Mouse (Mus musculus) limb, embryonic 10.5 days (tissue): ENCODE measurements around the gene Pex12. TPM values are rescaled to one million over a fixed set of nuclear protein-coding genes. Genes with fewer than 3 reads are reported as not detected.
"Not testable (repeated sequence)": the region's sequence is repeated elsewhere in the genome, so short reads cannot be mapped to it uniquely, and the experiment has no call there.

Experiments used
- DNase-seq: peaks from one replicate; pipeline ENCODE4 v3.0.0-alpha.2; 2017; ENCODE audit warnings: low spot score
- H3K27ac ChIP-seq: fragments of 300-500 bp; sonication (generic); 2 replicates; pipeline ENCODE4 v1.5.1; 2016; ENCODE audit warnings: mild to moderate bottlenecking
- H3K27me3 ChIP-seq: fragments of 300-500 bp; sonication (generic); 2 replicates; pipeline ENCODE4 v1.6.1; 2016; ENCODE audit warnings: low read depth, mild to moderate bottlenecking; ENCODE audit not compliant: poor library complexity, severe bottlenecking
- H3K36me3 ChIP-seq: fragments of 300-500 bp; sonication (generic); 2 replicates; pipeline ENCODE4 v1.6.1; 2016; ENCODE audit warnings: mild to moderate bottlenecking, moderate library complexity
- H3K4me1 ChIP-seq: fragments of 300-500 bp; sonication (generic); 2 replicates; pipeline ENCODE4 v1.6.1; 2016
- H3K4me3 ChIP-seq: fragments of 300-500 bp; sonication (generic); 2 replicates; pipeline ENCODE4 v1.5.1; 2016; ENCODE audit warnings: mild to moderate bottlenecking, moderate library complexity
- H3K9me3 ChIP-seq: fragments of 300-500 bp; sonication (generic); replicated peaks from 2 replicates; pipeline ENCODE4 v1.6.1; 2016; ENCODE audit warnings: mild to moderate bottlenecking
- WGBS: fragments of 180-500 bp; shearing (Covaris S2); methylation state at CpG from one replicate; pipeline ENCODE4 v1.1.7; 2016; 5-methylcytosine and 5-hydroxymethylcytosine counted together
- polyA plus RNA-seq: library from polyadenylated mRNA; unstranded; fragments of >200 nt; fragmentation: Nextera tagmentation; extraction: Ambion mirVana; gene quantifications from 2 replicates; pipeline ENCODE4 v1.2.1, GENCODE M21; 2016

Pex12 gene
- 13.0 and 13.9 TPM in 2 replicates for polyA plus RNA-seq

DNA sequence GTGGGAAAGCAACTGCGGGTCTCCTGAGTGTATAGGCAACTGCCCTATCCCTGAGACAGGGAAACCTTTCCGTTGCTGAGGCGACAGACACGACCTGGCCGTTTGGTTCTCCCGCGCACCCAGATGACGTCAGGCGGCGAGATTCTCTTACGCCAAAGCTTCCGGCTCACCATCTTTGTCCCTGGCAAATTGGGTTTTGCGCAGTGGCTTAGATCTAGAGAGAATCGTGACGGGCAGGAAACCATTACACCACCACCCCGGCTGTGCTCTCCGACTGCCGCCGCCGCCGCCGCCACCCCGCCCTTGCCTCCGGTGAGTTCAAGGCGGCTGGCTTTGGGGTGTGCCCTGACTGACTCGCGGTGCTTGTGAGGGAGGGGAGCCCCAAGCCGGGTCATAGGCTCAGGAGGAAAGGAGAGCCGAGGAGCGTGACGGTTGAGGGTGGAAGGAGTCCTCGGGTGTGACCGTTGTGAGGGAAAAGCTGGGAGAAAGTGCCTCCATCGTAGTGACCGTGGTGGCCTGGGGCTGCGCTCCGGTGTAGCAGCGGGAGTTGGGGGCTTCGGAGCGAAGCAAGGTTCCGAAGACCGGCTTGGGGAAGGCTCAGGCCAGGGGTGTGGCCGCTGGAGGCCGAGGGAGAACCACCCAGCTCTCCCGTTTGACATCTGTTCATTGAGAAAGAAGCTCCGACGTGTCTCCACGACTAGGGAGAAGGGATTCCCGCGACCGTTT is at the start of gene Pex12:
Gene Pex12, minus strand, starts transcription at position 61 of the 726 bp plus-strand sequence.
- peaks cover 31% of the 10 kb centered on the region for H3K4me1 ChIP-seq
- H3K9me3 ChIP-seq: no peaks in the 10 kb centered on the region
- peak; percentile 98 for DNase-seq
- peak within 1 kb of the TSS; percentile 93 for H3K27ac ChIP-seq
- under 1% methylated on average over 51 of the region's 51 CpGs for WGBS
- H3K4me3 ChIP-seq: peak within 1 kb of the TSS; percentile 94
- 0 out of 2 replicates have a peak, but pooled peaks cover 4% of the 10 kb centered on the region for H3K36me3 ChIP-seq
- no peaks in the 10 kb centered on the region for H3K27me3 ChIP-seq

DNA sequence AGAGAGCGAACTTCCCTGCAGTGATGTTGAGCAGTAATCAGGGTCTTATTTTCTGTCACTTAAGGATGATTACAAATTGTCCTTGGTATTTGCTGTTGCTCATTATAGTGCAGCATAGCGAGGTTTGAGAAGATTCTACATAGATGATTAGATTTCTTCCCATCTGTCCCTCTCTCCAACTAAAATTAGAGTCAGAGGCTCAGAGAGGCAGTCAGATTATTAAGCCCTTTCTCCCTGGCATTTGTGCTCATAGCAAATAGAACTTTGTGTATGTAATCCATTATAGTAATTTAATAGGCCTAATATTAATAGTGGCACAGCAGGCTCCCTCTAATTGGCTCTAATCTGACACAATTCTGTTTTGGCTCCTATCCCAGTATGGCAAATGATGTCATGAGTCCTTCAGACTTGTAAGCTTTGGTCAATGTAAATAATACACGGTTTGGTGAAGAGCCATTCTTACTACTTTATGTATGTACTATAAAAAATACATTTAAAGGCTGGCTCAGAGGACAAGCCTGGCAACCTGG is 39.4 kb upstream of the Pex12 start:
- 88% methylated on average over 3 of the region's 3 CpGs for WGBS
- no peaks in the 10 kb centered on the region for H3K27me3 ChIP-seq
- no peaks in the 10 kb centered on the region for H3K4me1 ChIP-seq
- DNase-seq: no peak
- no peak overlapping the region for H3K27ac ChIP-seq
- H3K36me3 ChIP-seq: peaks cover 93% of the 10 kb centered on the region
- no peaks in the 10 kb centered on the region for H3K9me3 ChIP-seq
- H3K4me3 ChIP-seq: no peak overlapping the region

DNA sequence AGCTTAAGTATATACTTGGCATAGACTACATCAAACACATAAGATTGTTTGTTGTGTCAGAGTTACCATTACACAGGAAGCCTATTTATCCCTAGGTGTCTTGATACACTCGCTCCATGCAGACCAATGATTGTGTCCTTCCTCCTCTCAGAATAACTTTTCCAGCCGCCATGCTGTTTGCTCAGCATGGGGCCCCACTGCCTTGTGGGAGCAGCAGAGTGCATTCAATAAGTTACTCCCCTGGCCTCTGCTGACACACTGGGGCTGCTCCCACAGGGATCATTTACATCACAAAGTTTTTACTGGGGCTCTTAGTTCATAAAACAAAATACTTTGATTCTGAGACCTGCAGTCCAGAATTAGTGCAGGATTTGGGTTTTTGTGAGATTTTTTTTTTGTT is 37.3 kb upstream of the Pex12 start:
- Histone ChIP-seq H3K4me3 (no peak overlapping the region), H3K27me3 (no peaks in the 10 kb centered on the region), H3K27ac (no peak overlapping the region), H3K4me1 (no peaks in the 10 kb centered on the region), H3K9me3 (no peaks in the 10 kb centered on the region), H3K36me3 (peaks cover 95% of the 10 kb centered on the region)
- whole genome bisulfite sequencing: 82% methylated on average over 2 of the region's 2 CpGs
- no peak for DNase-seq

DNA sequence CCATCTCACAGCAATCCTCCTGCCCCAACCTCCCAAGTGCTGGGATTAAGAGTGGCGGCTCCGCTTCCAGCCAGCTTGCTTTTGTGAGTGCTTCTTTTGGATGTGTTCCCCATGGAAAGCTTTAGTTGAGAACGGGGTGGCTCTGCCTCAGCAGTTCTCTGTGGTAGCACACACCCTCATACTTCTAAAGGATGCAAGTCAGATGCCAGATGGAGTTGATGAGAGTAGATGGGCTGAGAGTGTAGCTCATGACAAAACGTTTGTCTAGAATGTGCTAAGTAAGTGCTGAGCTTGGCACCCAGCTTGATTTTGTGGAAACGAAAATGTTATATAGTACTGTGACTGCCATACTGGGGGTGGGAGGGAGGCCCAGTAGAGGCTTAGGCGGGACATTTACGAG is 33.4 kb upstream of the Pex12 start:
- H3K4me3 ChIP-seq: no peak overlapping the region
- H3K9me3 ChIP-seq: no peaks in the 10 kb centered on the region
- no peak for DNase-seq
- H3K27ac ChIP-seq: no peak overlapping the region
- no peaks in the 10 kb centered on the region for H3K4me1 ChIP-seq
- H3K36me3 ChIP-seq: peaks cover 83% of the 10 kb centered on the region
- 90% methylated on average over 7 of the region's 7 CpGs for WGBS
- H3K27me3 ChIP-seq: no peaks in the 10 kb centered on the region

DNA sequence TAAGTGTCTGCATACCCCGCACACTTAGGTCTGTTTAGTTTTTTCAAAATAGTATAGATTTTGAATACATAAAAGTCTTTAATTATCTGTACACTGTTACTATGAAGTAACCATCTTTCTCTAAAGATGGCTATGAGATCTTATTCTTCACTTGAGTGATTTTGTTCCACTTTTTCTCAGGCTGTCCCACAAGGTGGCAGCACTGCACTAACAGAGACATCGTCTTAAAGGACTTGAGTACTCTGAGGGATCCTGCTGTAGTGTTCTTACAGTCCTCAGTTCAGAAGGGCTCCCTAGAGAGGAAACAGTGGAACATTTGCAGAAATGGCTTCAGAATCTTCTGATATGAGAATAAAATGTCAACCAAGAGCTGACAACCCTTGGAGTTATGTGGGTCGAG is 25.0 kb upstream of the Pex12 start:
- 63% methylated on average over 3 of the region's 3 CpGs for WGBS
- DNase-seq: peak; percentile 34

DNA sequence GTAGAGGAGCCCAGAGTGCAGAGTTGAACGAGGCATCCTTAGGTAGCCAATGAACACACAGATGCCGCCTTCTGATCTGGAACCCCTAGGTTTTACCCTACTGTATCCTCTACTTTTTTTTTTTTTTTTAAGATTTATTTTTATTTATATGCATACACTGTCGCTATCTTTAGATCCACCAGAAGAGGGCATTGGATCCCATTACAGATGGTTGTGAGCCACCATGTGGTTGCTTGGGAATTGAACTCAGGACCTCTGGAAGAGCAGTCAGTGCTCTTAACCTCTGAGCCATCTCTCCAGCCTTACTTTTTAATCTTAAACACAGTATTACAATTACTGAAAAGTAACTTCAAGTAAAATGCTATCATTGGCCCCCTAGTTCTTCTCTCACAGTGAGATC is 24.3 kb upstream of the Pex12 start:
- H3K9me3 ChIP-seq, DNase-seq, H3K27me3 ChIP-seq, H3K4me3 ChIP-seq, H3K4me1 ChIP-seq, H3K27ac ChIP-seq: not testable (repeated sequence)
- 89% methylated on average over 3 of the region's 3 CpGs for WGBS
- H3K36me3 ChIP-seq: peaks cover 82% of the 10 kb centered on the region

More for the DNA sequence above, 25.0 kb upstream of the Pex12 start:
- Histone ChIP-seq H3K9me3 (no peaks in the 10 kb centered on the region), H3K4me1 (no peaks in the 10 kb centered on the region), H3K4me3 (no peak overlapping the region), H3K27me3 (no peaks in the 10 kb centered on the region), H3K27ac (no peak overlapping the region), H3K36me3 (peaks cover 76% of the 10 kb centered on the region)

DNA sequence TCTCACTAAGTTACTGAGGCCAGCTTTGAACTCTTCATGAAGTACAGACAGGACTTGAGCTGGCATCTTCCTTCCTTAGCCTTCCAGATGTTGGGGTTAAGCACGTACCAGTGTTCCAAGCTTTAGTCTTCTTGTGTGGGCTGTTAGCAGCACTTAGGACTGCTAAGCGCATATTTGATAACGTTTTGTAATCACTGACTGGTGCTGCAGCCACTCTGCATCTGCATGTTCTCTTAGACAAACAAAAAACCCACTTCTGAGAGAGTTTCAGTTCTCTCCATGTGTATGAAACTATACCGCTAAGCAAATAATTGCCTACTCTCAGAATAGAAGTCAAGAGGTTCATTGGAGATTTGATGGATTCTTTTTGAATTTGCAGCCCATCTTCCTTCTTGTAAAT is 16.7 kb upstream of the Pex12 start:
- 91% methylated on average over 4 of the region's 4 CpGs for WGBS
- Histone ChIP-seq H3K36me3 (peaks cover 94% of the 10 kb centered on the region), H3K27me3 (no peaks in the 10 kb centered on the region), H3K4me1 (no peaks in the 10 kb centered on the region), H3K9me3 (no peaks in the 10 kb centered on the region), H3K27ac (no peak overlapping the region), H3K4me3 (no peak overlapping the region)
- no peak for DNase-seq

DNA sequence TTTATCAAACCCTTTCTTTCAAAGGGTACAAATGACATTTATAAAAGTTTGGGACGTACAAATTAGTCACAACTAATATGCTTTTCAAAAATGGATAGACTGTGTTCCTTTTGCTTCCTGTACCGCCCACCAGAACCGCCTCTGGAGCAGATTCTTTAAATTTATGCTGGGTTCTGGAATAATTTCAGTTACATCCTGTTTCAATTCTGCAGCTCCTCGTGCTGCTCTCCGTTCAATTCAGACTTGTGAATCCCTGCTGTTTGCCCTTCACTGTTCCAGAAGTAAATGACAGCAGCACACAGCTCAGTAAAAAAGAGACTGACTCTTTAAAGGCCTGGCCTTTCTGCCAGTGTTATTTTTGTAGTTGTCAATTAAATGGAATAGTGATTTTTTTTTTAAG is 10.1 kb upstream of the Pex12 start:
- Histone ChIP-seq H3K9me3 (no peaks in the 10 kb centered on the region), H3K27ac (no peak overlapping the region), H3K36me3 (peaks cover 64% of the 10 kb centered on the region), H3K27me3 (no peaks in the 10 kb centered on the region), H3K4me3 (no peak overlapping the region), H3K4me1 (no peaks in the 10 kb centered on the region)
- WGBS: 86% methylated on average over 5 of the region's 5 CpGs
- no peak for DNase-seq

DNA sequence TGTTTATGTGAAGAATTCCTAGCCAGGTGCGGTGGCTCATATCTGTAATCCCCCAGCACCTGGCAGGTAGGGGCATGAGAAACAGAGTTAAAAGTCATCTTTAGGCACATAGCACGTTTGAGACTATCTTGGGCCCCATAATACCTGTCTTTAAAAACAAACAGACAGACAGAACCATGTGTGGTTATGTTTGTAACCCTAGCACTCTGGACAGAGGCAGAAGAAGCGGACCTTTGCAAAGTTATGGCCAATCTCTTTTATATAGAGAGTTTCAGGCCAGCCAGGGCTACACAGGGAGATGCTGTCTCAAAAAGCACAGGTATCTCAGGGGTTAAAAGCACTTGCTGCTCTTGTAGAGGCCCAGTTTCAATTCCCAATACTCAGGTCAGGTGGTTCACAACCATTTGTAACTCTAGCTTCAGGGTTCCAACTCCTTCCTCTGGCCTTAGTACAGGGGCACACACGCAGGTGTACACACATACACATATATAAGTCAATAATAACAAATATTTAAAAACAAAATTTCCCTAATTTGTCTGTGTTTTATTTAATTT is 4.4 kb upstream of the Pex12 start:
- 82% methylated on average over 4 of the region's 4 CpGs for WGBS
- Histone ChIP-seq H3K27ac (no peak overlapping the region), H3K27me3 (no peaks in the 10 kb centered on the region), H3K9me3 (no peaks in the 10 kb centered on the region), H3K4me3 (no peak overlapping the region), H3K4me1 (peaks cover 22% of the 10 kb centered on the region), H3K36me3 (peaks cover 27% of the 10 kb centered on the region)
- no peak for DNase-seq

DNA sequence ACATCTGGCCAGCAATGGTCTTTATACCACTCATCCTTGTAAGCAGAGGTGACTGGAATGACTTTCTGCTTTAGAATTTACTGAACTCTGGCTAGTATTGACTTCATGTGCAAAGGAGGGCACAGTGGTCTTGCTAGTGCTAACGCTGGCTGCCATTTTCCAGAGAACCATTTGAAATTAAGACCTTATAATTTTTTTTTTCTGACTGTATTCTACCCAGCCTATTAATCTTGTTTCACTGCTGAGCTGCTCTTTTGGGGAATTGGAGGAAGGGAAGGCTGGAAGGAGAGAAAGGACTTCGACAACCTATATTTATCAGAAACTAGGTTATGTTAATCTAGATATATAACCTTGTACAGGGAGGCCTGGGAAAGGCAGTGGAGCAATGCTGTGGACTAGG is 2.1 kb upstream of the Pex12 start:
- H3K27ac ChIP-seq: no peak overlapping the region
- H3K4me3 ChIP-seq: no peak overlapping the region
- DNase-seq: no peak
- H3K27me3 ChIP-seq: no peaks in the 10 kb centered on the region
- H3K4me1 ChIP-seq: peaks cover 22% of the 10 kb centered on the region
- H3K9me3 ChIP-seq: no peaks in the 10 kb centered on the region
- WGBS: 93% methylated on average over 2 of the region's 2 CpGs
- H3K36me3 ChIP-seq: peaks cover 20% of the 10 kb centered on the region

DNA sequence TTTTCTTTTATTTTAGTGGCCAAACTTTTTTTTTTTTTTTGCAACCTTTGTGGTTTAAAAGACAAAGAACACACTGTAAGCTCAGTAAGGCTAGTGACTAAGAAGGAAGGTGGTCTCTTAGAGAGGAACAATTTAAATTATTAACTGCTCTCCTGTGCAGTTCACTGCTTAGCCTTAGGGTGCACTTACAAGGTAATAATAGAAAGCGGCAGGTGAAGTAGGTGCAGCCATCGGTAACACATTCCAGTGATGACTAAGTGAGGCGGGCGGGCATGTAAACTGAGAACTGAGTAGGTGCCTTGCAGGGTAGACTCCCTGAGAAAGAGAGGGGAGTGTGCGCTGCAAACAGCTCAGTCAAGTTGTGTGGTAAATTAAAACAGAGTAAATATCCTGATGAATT is 1.4 kb upstream of the Pex12 start:
- Histone ChIP-seq H3K4me1 (peaks cover 22% of the 10 kb centered on the region), H3K27me3 (no peaks in the 10 kb centered on the region), H3K27ac (no peak overlapping the region), H3K9me3 (no peaks in the 10 kb centered on the region), H3K36me3 (peaks cover 13% of the 10 kb centered on the region), H3K4me3 (peak overlapping the region; percentile 94)
- WGBS: 58% methylated on average over 5 of the region's 5 CpGs
- no peak for DNase-seq

DNA sequence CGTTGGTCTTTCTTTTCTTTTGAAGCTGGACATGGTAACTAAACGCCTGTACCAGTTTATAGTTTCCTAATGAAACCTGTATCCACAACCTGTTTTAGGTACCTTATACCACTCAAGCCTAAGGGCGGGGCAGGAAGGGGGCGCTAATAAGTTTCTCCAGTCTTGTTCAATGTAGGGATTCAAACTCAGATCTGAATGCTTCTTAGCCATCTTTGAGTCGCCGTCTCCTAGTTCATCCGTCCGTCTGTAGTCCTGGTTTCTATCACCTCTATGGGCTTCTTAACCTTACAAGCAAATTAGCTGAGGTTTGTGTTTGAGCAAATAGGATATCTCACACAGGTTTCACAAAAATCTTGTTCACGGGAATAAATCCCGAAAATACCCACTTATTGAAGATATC is 262 bp downstream of the Pex12 start:
- H3K4me3 ChIP-seq: peak overlapping the region; percentile 94
- H3K27ac ChIP-seq: peak overlapping the region; percentile 93
- no peak for DNase-seq
- H3K36me3 ChIP-seq: peaks cover 10% of the 10 kb centered on the region
- H3K4me1 ChIP-seq: peaks cover 36% of the 10 kb centered on the region
- WGBS: 8% methylated on average over 10 of the region's 10 CpGs
- H3K27me3 ChIP-seq: no peaks in the 10 kb centered on the region
- H3K9me3 ChIP-seq: no peaks in the 10 kb centered on the region

DNA sequence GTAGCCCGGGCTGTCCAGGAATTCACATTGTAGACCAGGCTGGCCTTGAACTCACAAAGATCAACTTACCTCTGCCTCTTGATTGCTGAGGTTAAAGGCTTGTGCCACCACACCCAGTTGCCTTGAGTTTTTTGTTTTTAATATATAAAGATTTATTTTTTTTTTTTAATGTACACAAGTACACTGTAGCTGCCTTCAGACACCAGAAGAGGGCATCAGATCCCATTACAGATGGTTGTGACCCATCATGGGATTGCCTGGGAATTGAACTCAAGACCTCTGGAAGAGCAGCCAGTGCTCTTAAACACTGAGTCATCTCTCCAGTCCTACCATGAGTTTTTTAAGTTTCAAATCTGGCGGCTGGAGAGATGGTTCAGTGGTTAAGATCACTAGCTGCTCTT is 955 bp downstream of the Pex12 start:
- Histone ChIP-seq H3K27me3 (no peaks in the 10 kb centered on the region), H3K4me1 (peaks cover 36% of the 10 kb centered on the region), H3K9me3 (no peaks in the 10 kb centered on the region), H3K27ac (no peak overlapping the region), H3K36me3 (peaks cover 17% of the 10 kb centered on the region), H3K4me3 (no peak overlapping the region)
- DNase-seq: no peak
- 59% methylated on average over 2 of the region's 2 CpGs for WGBS
